ENCODE assay signal across 17 mouse cellular contexts in genomic region chr2:153931125-153931524, GRCm38 (mm10). TPM values are rescaled to one million over a fixed set of nuclear protein-coding genes. Genes with fewer than 3 reads are reported as not detected.
A peak's percentile ranks its signal among the peaks of the same experiment; 100 is the strongest.
DNase-seq lines count a peak whose midpoint lies in the region; ATAC-seq and TF ChIP-seq lines count a peak whose summit lies in the region.
"Had no signal": no experiment of that assay in that cellular context is flagged by ENCODE, and none has a peak within 500 bp of the region (broad histone marks: within the 10 kb centered on the region; RNA-seq: fewer than 3 reads in every experiment).

No protein-coding gene starts in this region.

- no peak overlapping the region for H3K9ac ChIP-seq in forebrain, embryonic 15.5 days (replicated peaks)
- H3K9ac ChIP-seq in midbrain, embryonic 12.5 days (replicated peaks): no peak overlapping the region
- H3K9ac ChIP-seq: heart, embryonic 15.5 days; limb, embryonic 15.5 days; neural tube, embryonic 15.5 days had no signal

- no peaks in the 10 kb centered on the region for H3K4me1 ChIP-seq in forebrain, embryonic 15.5 days
- peaks cover 6% of the 10 kb centered on the region for H3K4me1 ChIP-seq in midbrain, embryonic 12.5 days
- H3K4me1 ChIP-seq: heart, embryonic 15.5 days; limb, embryonic 15.5 days had no signal

- intact Hi-C loops in gastrocnemius, adult 2 months (cut with DNase I): loop anchor here (2.0 kb wide), 2 partner anchors 124 to 262 kb away; no protein-coding TSS in a partner anchor

- 49% methylated on average over 6 of the region's 6 CpGs for WGBS in forebrain, embryonic 15.5 days
- 60% methylated on average over 6 of the region's 6 CpGs for WGBS in midbrain, embryonic 12.5 days

- no peak overlapping the region for H3K4me3 ChIP-seq in gastrocnemius, adult 2 months
- no peak overlapping the region for H3K4me3 ChIP-seq in forebrain, embryonic 15.5 days
- no peak overlapping the region for H3K4me3 ChIP-seq in midbrain, embryonic 12.5 days
- H3K4me3 ChIP-seq: heart, embryonic 15.5 days; limb, embryonic 15.5 days; neural tube, embryonic 15.5 days had no signal

- H3K36me3 ChIP-seq in forebrain, embryonic 15.5 days: no peaks in the 10 kb centered on the region
- no peaks in the 10 kb centered on the region for H3K36me3 ChIP-seq in midbrain, embryonic 12.5 days
- H3K36me3 ChIP-seq: heart, embryonic 15.5 days; limb, embryonic 15.5 days; neural tube, embryonic 15.5 days had no signal

- no peak for TF ChIP-seq CTCF in gastrocnemius, adult 2 months (IDR thresholded peaks at IDR 0.05)

- H3K27me3 ChIP-seq in forebrain, embryonic 15.5 days: no peaks in the 10 kb centered on the region
- H3K27me3 ChIP-seq in midbrain, embryonic 12.5 days: no peaks in the 10 kb centered on the region
- H3K27me3 ChIP-seq: heart, embryonic 15.5 days; limb, embryonic 15.5 days; neural tube, embryonic 15.5 days had no signal

- ATAC-seq in forebrain, embryonic 15.5 days (replicated peaks): peak; percentile 76
- ATAC-seq in midbrain, embryonic 12.5 days (ENCODE audit: low FRiP score, low read depth): 0 out of 2 replicates have a peak, but pooled peaks have one; percentile 30

- H3K9me3 ChIP-seq in forebrain, embryonic 15.5 days: no peaks in the 10 kb centered on the region
- H3K9me3 ChIP-seq in midbrain, embryonic 12.5 days: no peaks in the 10 kb centered on the region
- H3K9me3 ChIP-seq: heart, embryonic 15.5 days; limb, embryonic 15.5 days; neural tube, embryonic 15.5 days had no signal

- peak; percentile 5 for DNase-seq in gastrocnemius, adult 2 months
- DNase-seq in gastrocnemius, postnatal 25 days: no peak
- DNase-seq in R1 (ENCODE audit: low read depth, low spot score): peak; percentile 45
- DNase-seq in kidney, adult 8-10 months: no peak
- DNase-seq in adrenal gland, adult 2 months: no peak
- DNase-seq in cerebellum, postnatal 25 days: no peak
- DNase-seq: B cell, adult 2 months; cerebellum, adult 2 months; heart, adult 11 months; kidney, adult 2 months; lung, adult 2 months had no signal

- no peak overlapping the region for H3K4me2 ChIP-seq in forebrain, embryonic 15.5 days (replicated peaks)
- no peak overlapping the region for H3K4me2 ChIP-seq in midbrain, embryonic 12.5 days (replicated peaks)
- H3K4me2 ChIP-seq: heart, embryonic 15.5 days; limb, embryonic 15.5 days; neural tube, embryonic 15.5 days had no signal

- no peak overlapping the region for H3K27ac ChIP-seq in gastrocnemius, adult 2 months
- no peak overlapping the region for H3K27ac ChIP-seq in forebrain, embryonic 15.5 days (replicated peaks)
- H3K27ac ChIP-seq in midbrain, embryonic 12.5 days (replicated peaks): no peak overlapping the region
- H3K27ac ChIP-seq: heart, embryonic 15.5 days; limb, embryonic 15.5 days; neural tube, embryonic 15.5 days had no signal

RNA-seq across cellular contexts. Expression of gene Bpifb4, which starts 6.9 kb away (rescaled TPM):
- not detected for total RNA-seq in gastrocnemius, adult 2 months (2021)
- total RNA-seq in gastrocnemius, postnatal 25 days (2021): not detected
- polyA plus RNA-seq in forebrain, embryonic 15.5 days (2015; fragmentation: Nextera tagmentation; extraction: Ambion mirVana): not detected in 2 replicates
- polyA plus RNA-seq in midbrain, embryonic 12.5 days (2016; fragmentation: Nextera tagmentation; extraction: Ambion mirVana): not detected in 2 replicates
- not detected for total RNA-seq in adrenal gland, adult 2 months (2021)
- polyA plus RNA-seq in adrenal gland, adult 2 months (2012; rRNA removed): 0.07 TPM in 1 of 2 replicates, not detected in the other
- polyA plus RNA-seq: heart, embryonic 15.5 days; kidney, adult 2 months; large intestine, adult 2 months; limb, embryonic 15.5 days; lung, adult 2 months; neural tube, embryonic 15.5 days had no signal

RNA-seq across cellular contexts. Expression of gene Bpifb3, which starts 13.1 kb away (rescaled TPM):
- not detected for total RNA-seq in gastrocnemius, adult 2 months (2021)
- not detected for total RNA-seq in gastrocnemius, postnatal 25 days (2021)
- polyA plus RNA-seq in forebrain, embryonic 15.5 days (2015; fragmentation: Nextera tagmentation; extraction: Ambion mirVana): not detected in 2 replicates
- not detected in 2 replicates for polyA plus RNA-seq in midbrain, embryonic 12.5 days (2016; fragmentation: Nextera tagmentation; extraction: Ambion mirVana)
- total RNA-seq in adrenal gland, adult 2 months (2021): not detected
- polyA plus RNA-seq in adrenal gland, adult 2 months (2012; rRNA removed): not detected in 2 replicates
- polyA plus RNA-seq: cerebellum, adult 2 months; heart, embryonic 15.5 days; kidney, adult 2 months; large intestine, adult 2 months; limb, embryonic 15.5 days; lung, adult 2 months; neural tube, embryonic 15.5 days had no signal

RNA-seq across cellular contexts. Expression of gene Bpifb6, which starts 30.9 kb away (rescaled TPM):
- total RNA-seq in gastrocnemius, adult 2 months (2021): not detected
- not detected for total RNA-seq in gastrocnemius, postnatal 25 days (2021)
- not detected in 2 replicates for polyA plus RNA-seq in forebrain, embryonic 15.5 days (2015; fragmentation: Nextera tagmentation; extraction: Ambion mirVana)
- not detected in 2 replicates for polyA plus RNA-seq in midbrain, embryonic 12.5 days (2016; fragmentation: Nextera tagmentation; extraction: Ambion mirVana)
- total RNA-seq in adrenal gland, adult 2 months (2021): 1 to 10 TPM in 1 of 2 experiments, under 1 TPM in 1; 0.55 to 6.3 TPM
- polyA plus RNA-seq in adrenal gland, adult 2 months (2012; rRNA removed): 0.06 TPM in 1 of 2 replicates, not detected in the other
- polyA plus RNA-seq: heart, embryonic 15.5 days; large intestine, adult 2 months; limb, embryonic 15.5 days; lung, adult 2 months had no signal

RNA-seq across cellular contexts. Expression of gene Bpifa6, which starts 43.6 kb away (rescaled TPM):
- total RNA-seq in gastrocnemius, adult 2 months (2021): not detected
- total RNA-seq in gastrocnemius, postnatal 25 days (2021): not detected
- not detected in 2 replicates for polyA plus RNA-seq in forebrain, embryonic 15.5 days (2015; fragmentation: Nextera tagmentation; extraction: Ambion mirVana)
- polyA plus RNA-seq in midbrain, embryonic 12.5 days (2016; fragmentation: Nextera tagmentation; extraction: Ambion mirVana): not detected in 2 replicates
- not detected for total RNA-seq in adrenal gland, adult 2 months (2021)
- polyA plus RNA-seq in adrenal gland, adult 2 months (2012; rRNA removed): not detected in 2 replicates
- polyA plus RNA-seq: cerebellum, adult 2 months; heart, embryonic 15.5 days; kidney, adult 2 months; large intestine, adult 2 months; limb, embryonic 15.5 days; lung, adult 2 months; neural tube, embryonic 15.5 days had no signal

RNA-seq across cellular contexts. Expression of gene Bpifb2, which starts 56.3 kb away (rescaled TPM):
- not detected for total RNA-seq in gastrocnemius, adult 2 months (2021)
- total RNA-seq in gastrocnemius, postnatal 25 days (2021): not detected
- polyA plus RNA-seq in forebrain, embryonic 15.5 days (2015; fragmentation: Nextera tagmentation; extraction: Ambion mirVana): not detected in 2 replicates
- not detected in 2 replicates for polyA plus RNA-seq in midbrain, embryonic 12.5 days (2016; fragmentation: Nextera tagmentation; extraction: Ambion mirVana)
- total RNA-seq in adrenal gland, adult 2 months (2021): under 1 TPM in 1 of 2 experiments, not detected in 1; 0.17 TPM
- not detected in 2 replicates for polyA plus RNA-seq in adrenal gland, adult 2 months (2012; rRNA removed)
- polyA plus RNA-seq: heart, embryonic 15.5 days; kidney, adult 2 months; large intestine, adult 2 months; limb, embryonic 15.5 days; lung, adult 2 months; neural tube, embryonic 15.5 days had no signal

Comparison
In these comparisons a context has a peak if more than half of its experiments do, and no peak if none do; other contexts are left out.
1. DNase-seq: peak in gastrocnemius, adult 2 months (single experiment) and R1 (single experiment); none in gastrocnemius, postnatal 25 days (single experiment), kidney, adult 8-10 months (0 of 2), adrenal gland, adult 2 months (single experiment) and cerebellum, postnatal 25 days (0 of 2).